Mouse (Mus musculus): ENCODE results near the gene Pak6. TPM values are rescaled to one million over a fixed set of nuclear protein-coding genes. Genes with fewer than 3 reads are reported as not detected.

Gene Pak6
- polyA plus RNA-seq, 2 experiments = 4.6 to 5.5 TPM

DNA sequence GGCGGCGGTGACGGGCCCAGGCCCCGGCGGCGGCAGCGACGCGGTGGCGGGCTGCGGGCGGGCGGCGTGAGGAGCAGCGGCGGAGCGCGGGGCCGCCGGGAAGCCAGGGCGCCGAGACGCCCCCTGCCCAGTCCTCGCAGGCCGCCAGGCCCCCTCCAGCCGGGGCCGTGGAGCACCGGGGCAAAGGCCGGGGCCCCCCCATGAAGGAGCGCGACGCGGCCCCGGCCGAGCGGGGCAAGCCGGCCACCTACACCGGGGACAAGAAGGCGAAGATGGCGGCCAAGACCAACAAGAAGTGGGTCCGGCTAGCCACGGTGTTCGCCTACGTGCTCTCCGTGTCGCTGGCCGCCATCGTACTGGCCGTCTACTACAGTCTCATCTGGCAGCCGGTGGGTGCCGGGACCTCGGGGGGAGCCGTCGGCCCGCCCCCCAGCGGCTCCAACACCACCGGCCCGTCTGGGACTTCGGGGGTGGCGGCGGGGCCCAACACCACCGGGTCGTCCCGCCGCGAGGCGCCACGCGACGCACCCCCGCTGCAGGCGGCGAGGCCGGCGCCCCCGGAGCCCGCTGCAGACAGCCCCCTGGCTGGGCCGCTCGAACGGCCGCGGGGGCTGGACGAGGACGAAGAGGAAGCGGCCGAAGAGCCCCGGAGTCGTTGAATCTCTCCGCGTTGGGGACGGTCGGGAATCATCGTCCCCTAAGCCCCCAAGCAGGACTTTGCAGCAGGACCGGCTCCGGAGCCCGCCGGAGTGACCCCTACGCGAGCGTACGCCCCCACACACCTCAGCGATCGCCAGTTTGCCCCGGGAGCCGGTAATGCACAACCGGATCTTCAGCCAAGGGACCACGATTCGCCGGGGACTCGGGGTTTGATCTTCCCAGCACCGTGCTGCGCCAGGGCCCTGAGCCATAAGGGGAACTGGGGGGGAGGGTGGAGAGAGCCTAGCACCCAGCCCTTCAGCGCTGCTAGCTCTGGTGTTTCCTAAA lies 83.1 kb downstream of the Pak6 start:
- H3K27me3 ChIP-seq (ENCODE audit: control insufficient read depth, insufficient read depth, low read length) = 0 out of 2 replicates have a peak, but pooled peaks cover 12% of the 10 kb centered on the region
- TF ChIP-seq POLR2A (IDR thresholded peaks at IDR 0.05; ENCODE audit: borderline replicate concordance, extremely low read depth, insufficient read depth, insufficient read length) = no peak
- peak overlapping the region; percentile 82 for H3K9ac ChIP-seq (ENCODE audit: low read depth, low read length, severe bottlenecking)
- peak overlapping the region; percentile 74 for H3K4me3 ChIP-seq (replicated peaks; ENCODE audit: low read length)
- peaks cover 36% of the 10 kb centered on the region for H3K4me1 ChIP-seq (ENCODE audit: control insufficient read depth, insufficient read depth, low read length)
- ATAC-seq (ENCODE audit: low FRiP score, low read depth) (peak; percentile 23), DNase-seq (ENCODE audit: low spot score) (no peak)
- H3K9me3 ChIP-seq (ENCODE audit: control insufficient read depth, low read length) = no peaks in the 10 kb centered on the region
- H3K36me3 ChIP-seq (ENCODE audit: control insufficient read depth, insufficient read depth, low read length) = no peaks in the 10 kb centered on the region; the same call in 1 of the 2 replicates
- under 1% methylated on average over 32 of the region's 113 CpGs for WGBS
- peak overlapping the region; percentile 96 for H3K4me2 ChIP-seq (replicated peaks; ENCODE audit: low read depth, low read length, severe bottlenecking)
- no peak overlapping the region; the same call in 1 of the 2 replicates for H3K27ac ChIP-seq (replicated peaks; ENCODE audit: low read depth, low read length)

DNA sequence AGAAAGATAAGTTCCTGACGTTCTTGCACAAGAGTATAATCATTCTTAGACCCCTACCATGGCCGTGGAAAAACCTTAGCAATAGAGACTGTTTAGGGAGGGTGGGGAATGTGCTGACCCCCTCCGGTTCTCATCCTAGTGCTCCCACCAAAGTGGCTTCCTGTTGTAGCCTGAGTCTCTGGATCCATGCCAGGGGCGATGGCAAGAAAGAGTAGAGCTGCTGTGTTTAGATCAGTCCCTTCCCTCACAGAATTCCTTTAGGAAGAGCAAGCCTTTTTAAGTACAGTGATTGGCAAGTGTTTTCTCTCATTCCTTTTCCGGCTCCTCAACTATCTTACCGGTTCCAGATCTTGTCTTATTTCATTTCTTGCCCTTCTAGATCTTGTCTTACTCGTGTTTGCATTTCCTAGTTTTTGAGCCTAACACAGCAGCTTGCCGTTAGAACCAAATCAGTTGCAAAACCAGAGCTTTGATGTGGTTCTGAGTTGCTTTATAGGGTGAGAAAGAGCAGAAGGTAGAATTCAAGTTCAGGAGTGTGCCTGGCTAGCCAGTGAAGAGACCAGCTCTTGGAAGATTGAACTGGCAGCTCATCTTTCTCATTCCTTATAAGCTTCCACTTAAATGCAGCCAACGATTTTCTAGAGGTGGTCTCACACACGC lies 84.3 kb downstream of the Pak6 start:
- 26% methylated on average over 10 of the region's 10 CpGs for WGBS

More for the DNA sequence above, 84.3 kb downstream of the Pak6 start:
- DNase-seq (ENCODE audit: low spot score) = no peak
- Histone ChIP-seq H3K9ac (ENCODE audit: low read depth, low read length, severe bottlenecking) (no peak overlapping the region), H3K27ac (replicated peaks; ENCODE audit: low read depth, low read length) (no peak overlapping the region), H3K4me3 (replicated peaks; ENCODE audit: low read length) (peak overlapping the region; percentile 74), H3K4me1 (ENCODE audit: control insufficient read depth, insufficient read depth, low read length) (peaks cover 40% of the 10 kb centered on the region), H3K27me3 (ENCODE audit: control insufficient read depth, insufficient read depth, low read length) (0 out of 2 replicates have a peak, but pooled peaks cover 12% of the 10 kb centered on the region), H3K4me2 (replicated peaks; ENCODE audit: low read depth, low read length, severe bottlenecking) (peak overlapping the region; percentile 96), H3K36me3 (ENCODE audit: control insufficient read depth, insufficient read depth, low read length) (no peaks in the 10 kb centered on the region; the same call in 1 of the 2 replicates), H3K9me3 (ENCODE audit: control insufficient read depth, low read length) (no peaks in the 10 kb centered on the region)
- TF ChIP-seq POLR2A (IDR thresholded peaks at IDR 0.05; ENCODE audit: borderline replicate concordance, extremely low read depth, insufficient read depth, insufficient read length) = no peak
- no peak for ATAC-seq (ENCODE audit: low FRiP score, low read depth)

Other genes starting within 250 kb of the Pak6 start
- 127 and 165 TPM in 2 replicates for gene Srp14, start 183.6 kb upstream of the Pak6 start, polyA plus RNA-seq (2012; rRNA removed)
- gene Srp14, start 183.6 kb upstream of the Pak6 start, polyA plus RNA-seq (2014; fragmentation: Nextera tagmentation; extraction: Ambion mirVana) = 229 and 238 TPM in 2 replicates
- gene Bmf, start 113.6 kb upstream of the Pak6 start, polyA plus RNA-seq (2012; rRNA removed) = 28.4 and 29.2 TPM in 2 replicates
- gene Bmf, start 113.6 kb upstream of the Pak6 start, polyA plus RNA-seq (2014; fragmentation: Nextera tagmentation; extraction: Ambion mirVana) = 5.1 and 6.2 TPM in 2 replicates
- 48.5 and 53.5 TPM in 2 replicates for gene Bub1b, start 65.1 kb upstream of the Pak6 start, polyA plus RNA-seq (2012; rRNA removed)
- 64.4 and 70.4 TPM in 2 replicates for gene Bub1b, start 65.1 kb upstream of the Pak6 start, polyA plus RNA-seq (2014; fragmentation: Nextera tagmentation; extraction: Ambion mirVana)
- gene Ankrd63, start 40.7 kb downstream of the Pak6 start, polyA plus RNA-seq (2012; rRNA removed) = 0.08 and 0.10 TPM in 2 replicates
- gene Ankrd63, start 40.7 kb downstream of the Pak6 start, polyA plus RNA-seq (2014; fragmentation: Nextera tagmentation; extraction: Ambion mirVana) = 0.07 TPM in 1 of 2 replicates, not detected in the other
- 2.0 and 2.1 TPM in 2 replicates for gene Plcb2, start 65.1 kb downstream of the Pak6 start, polyA plus RNA-seq (2012; rRNA removed)
- 0.74 and 0.82 TPM in 2 replicates for gene Plcb2, start 65.1 kb downstream of the Pak6 start, polyA plus RNA-seq (2014; fragmentation: Nextera tagmentation; extraction: Ambion mirVana)
- gene Inafm2, start 82.5 kb downstream of the Pak6 start, polyA plus RNA-seq (2012; rRNA removed) = 7.9 and 8.0 TPM in 2 replicates
- 24.4 and 27.9 TPM in 2 replicates for gene Inafm2, start 82.5 kb downstream of the Pak6 start, polyA plus RNA-seq (2014; fragmentation: Nextera tagmentation; extraction: Ambion mirVana)
- gene Ccdc9b, start 99.4 kb downstream of the Pak6 start, polyA plus RNA-seq (2012; rRNA removed) = 1.7 and 1.8 TPM in 2 replicates
- gene Ccdc9b, start 99.4 kb downstream of the Pak6 start, polyA plus RNA-seq (2014; fragmentation: Nextera tagmentation; extraction: Ambion mirVana) = 0.88 and 1.4 TPM in 2 replicates
- gene Phgr1, start 109.5 kb downstream of the Pak6 start, polyA plus RNA-seq (2012; rRNA removed) = 1.00 TPM in 1 of 2 replicates, not detected in the other
- gene Phgr1, start 109.5 kb downstream of the Pak6 start, polyA plus RNA-seq (2014; fragmentation: Nextera tagmentation; extraction: Ambion mirVana) = not detected in 2 replicates
- 0.16 and 0.17 TPM in 2 replicates for gene Disp2, start 116.4 kb downstream of the Pak6 start, polyA plus RNA-seq (2012; rRNA removed)
- gene Disp2, start 116.4 kb downstream of the Pak6 start, polyA plus RNA-seq (2014; fragmentation: Nextera tagmentation; extraction: Ambion mirVana) = 0.03 TPM in 1 of 2 replicates, not detected in the other
- 40.1 and 67.0 TPM in 2 replicates for gene Knstrn, start 150.7 kb downstream of the Pak6 start, polyA plus RNA-seq (2012; rRNA removed)
- gene Knstrn, start 150.7 kb downstream of the Pak6 start, polyA plus RNA-seq (2014; fragmentation: Nextera tagmentation; extraction: Ambion mirVana) = 81.3 and 89.2 TPM in 2 replicates
- gene Ivd, start 198.7 kb downstream of the Pak6 start, polyA plus RNA-seq (2012; rRNA removed) = 100 and 112 TPM in 2 replicates
- gene Ivd, start 198.7 kb downstream of the Pak6 start, polyA plus RNA-seq (2014; fragmentation: Nextera tagmentation; extraction: Ambion mirVana) = 58.1 and 72.7 TPM in 2 replicates
- 14.1 and 16.5 TPM in 2 replicates for gene Bahd1, start 237.1 kb downstream of the Pak6 start, polyA plus RNA-seq (2012; rRNA removed)
- 1.5 and 1.8 TPM in 2 replicates for gene Bahd1, start 237.1 kb downstream of the Pak6 start, polyA plus RNA-seq (2014; fragmentation: Nextera tagmentation; extraction: Ambion mirVana)